Mouse (Mus musculus) liver, embryonic 16.5 days (tissue): ENCODE data around the gene Plppr1. TPM values are rescaled to one million over a fixed set of nuclear protein-coding genes. Genes with fewer than 3 reads are reported as not detected.
"Not testable (repeated sequence)": the region's sequence is repeated elsewhere in the genome, so short reads cannot be mapped to it uniquely, and the experiment has no call there.

Experiments
- ATAC-seq: fragments of 200-750 bp; cut with Nextera tagmentation; 2 replicates; pipeline ENCODE4 v1.8.0; 2017; ENCODE audit warnings: low read depth, mild to moderate bottlenecking, moderate number of reproducible peaks, moderate library complexity
- H3K27ac ChIP-seq: fragments of 300-500 bp; sonication (generic); 2 replicates; pipeline ENCODE4 v1.5.1; 2014; ENCODE audit warnings: mild to moderate bottlenecking, low read length
- H3K27me3 ChIP-seq: fragments of 300-500 bp; sonication (generic); 2 replicates; pipeline ENCODE4 v1.6.1; 2014; ENCODE audit warnings: low read depth, low read length, mixed read lengths; ENCODE audit not compliant: control insufficient read depth, insufficient read depth
- H3K36me3 ChIP-seq: fragments of 300-500 bp; sonication (generic); 2 replicates; pipeline ENCODE4 v1.6.1; 2014; ENCODE audit warnings: mild to moderate bottlenecking; ENCODE audit not compliant: control insufficient read depth, insufficient read depth
- H3K4me1 ChIP-seq: fragments of 300-500 bp; sonication (generic); 2 replicates; pipeline ENCODE4 v1.6.1; 2014; ENCODE audit warnings: low read depth, low read length, mixed read lengths; ENCODE audit not compliant: control insufficient read depth
- H3K4me2 ChIP-seq: fragments of 300-500 bp; sonication (generic); 2 replicates; pipeline ENCODE4 v1.6.1; 2014; ENCODE audit warnings: low read depth, low read length, mixed read lengths
- H3K4me3 ChIP-seq: fragments of 300-500 bp; sonication (generic); 2 replicates; pipeline ENCODE4 v1.5.1; 2014; ENCODE audit warnings: low read depth, mild to moderate bottlenecking, low read length
- H3K9ac ChIP-seq: fragments of 300-500 bp; sonication (generic); 2 replicates; pipeline ENCODE4 v1.6.1; 2014; ENCODE audit warnings: low read depth, low read length
- H3K9me3 ChIP-seq: fragments of 300-500 bp; sonication (generic); replicated peaks from 2 replicates; pipeline ENCODE4 v1.6.1; 2016; ENCODE audit warnings: low read length; ENCODE audit not compliant: control insufficient read depth
- WGBS: fragments of 180-500 bp; shearing (Covaris S2); extraction: QIAGEN DNeasy Blood & Tissue Kit; methylation state at CpG from one replicate; pipeline ENCODE4 v1.1.7; 2014; ENCODE audit not compliant: insufficient replicate concordance; 5-methylcytosine and 5-hydroxymethylcytosine counted together
- polyA plus RNA-seq: library from polyadenylated mRNA; unstranded; fragments of >200 nt; fragmentation: Nextera tagmentation; extraction: Ambion mirVana; gene quantifications from 2 replicates; pipeline ENCODE4 v1.2.1, GENCODE M21; 2015

Plppr1 gene
- polyA plus RNA-seq, 1 experiment from 2014 or later = 0.96 TPM

- Histone ChIP-seq H3K9me3 (no peaks in the 10 kb centered on the region), H3K9ac (no peak overlapping the region), H3K4me1 (no peaks in the 10 kb centered on the region), H3K36me3 (no peaks in the 10 kb centered on the region), H3K4me2 (no peak overlapping the region), H3K27ac (no peak overlapping the region), H3K27me3 (no peaks in the 10 kb centered on the region), H3K4me3 (no peak overlapping the region)
- WGBS = 81% methylated on average over 15 of the region's 15 CpGs
- ATAC-seq = peak; percentile 70
Observed at GRCm38 (mm10) chr4:49285340-49286196, 226.5 kb downstream of the Plppr1 start.

- peak; percentile 45; the same call in 1 of the 2 replicates for ATAC-seq
- Histone ChIP-seq H3K9me3 (no peaks in the 10 kb centered on the region), H3K36me3 (no peaks in the 10 kb centered on the region), H3K4me2 (no peak overlapping the region), H3K4me3 (no peak overlapping the region), H3K27me3 (no peaks in the 10 kb centered on the region), H3K9ac (no peak overlapping the region), H3K4me1 (no peaks in the 10 kb centered on the region), H3K27ac (no peak overlapping the region)
- 68% methylated on average over 4 of the region's 4 CpGs for WGBS
Observed at GRCm38 (mm10) chr4:49286197-49286492, 227.1 kb downstream of the Plppr1 start.

- Histone ChIP-seq H3K27ac (no peak overlapping the region), H3K4me3 (no peak overlapping the region), H3K27me3 (no peaks in the 10 kb centered on the region), H3K9me3 (no peaks in the 10 kb centered on the region), H3K4me2 (no peak overlapping the region), H3K9ac (no peak overlapping the region), H3K4me1 (no peaks in the 10 kb centered on the region), H3K36me3 (no peaks in the 10 kb centered on the region)
- WGBS = 41% methylated on average over 1 of the region's 1 CpGs
- ATAC-seq = no peak
Observed at GRCm38 (mm10) chr4:49296434-49296833, 237.4 kb downstream of the Plppr1 start.

- no peak overlapping the region for H3K4me3 ChIP-seq
- no peak overlapping the region for H3K27ac ChIP-seq
- H3K27me3 ChIP-seq = no peaks in the 10 kb centered on the region
- no peaks in the 10 kb centered on the region for H3K4me1 ChIP-seq
- no peak overlapping the region for H3K4me2 ChIP-seq
- H3K9ac ChIP-seq = no peak overlapping the region
- H3K36me3 ChIP-seq = no peaks in the 10 kb centered on the region
- H3K9me3 ChIP-seq = no peaks in the 10 kb centered on the region
- 23% methylated on average over 1 of the region's 1 CpGs for WGBS
- ATAC-seq = no peak
Observed at GRCm38 (mm10) chr4:49299576-49299975, 240.5 kb downstream of the Plppr1 start.

- H3K36me3 ChIP-seq = no peaks in the 10 kb centered on the region
Observed at GRCm38 (mm10) chr4:49321903-49322635, 263.0 kb downstream of the Plppr1 start.

GRCm38 (mm10) chr4:49337949-49338348 is 278.9 kb downstream of the Plppr1 start:
- WGBS = 53% methylated on average over 3 of the region's 4 CpGs
- not testable (repeated sequence) for H3K36me3 ChIP-seq, H3K27ac ChIP-seq, H3K4me1 ChIP-seq, H3K4me3 ChIP-seq, ATAC-seq, H3K9ac ChIP-seq, H3K27me3 ChIP-seq, H3K9me3 ChIP-seq, H3K4me2 ChIP-seq

More at GRCm38 (mm10) chr4:49321903-49322635, 263.0 kb downstream of the Plppr1 start:
- Histone ChIP-seq H3K9me3 (no peaks in the 10 kb centered on the region), H3K27ac (no peak overlapping the region), H3K4me1 (no peaks in the 10 kb centered on the region), H3K4me2 (no peak overlapping the region), H3K27me3 (no peaks in the 10 kb centered on the region), H3K4me3 (no peak overlapping the region), H3K9ac (no peak overlapping the region)
- ATAC-seq = no peak
- WGBS = 47% methylated on average over 6 of the region's 6 CpGs

- not testable (repeated sequence) for ATAC-seq, H3K9ac ChIP-seq, H3K4me1 ChIP-seq, H3K27me3 ChIP-seq, H3K36me3 ChIP-seq, H3K27ac ChIP-seq, H3K4me2 ChIP-seq, H3K4me3 ChIP-seq, H3K9me3 ChIP-seq
- WGBS = 36% methylated on average over 3 of the region's 3 CpGs
Observed at GRCm38 (mm10) chr4:49340091-49340490, 281.0 kb downstream of the Plppr1 start.

- not testable (repeated sequence) for H3K27me3 ChIP-seq, H3K9me3 ChIP-seq, ATAC-seq, H3K4me2 ChIP-seq, H3K36me3 ChIP-seq, H3K27ac ChIP-seq, H3K4me1 ChIP-seq, H3K4me3 ChIP-seq, H3K9ac ChIP-seq
- 53% methylated on average over 1 of the region's 1 CpGs for WGBS
Observed at GRCm38 (mm10) chr4:49348001-49348400, 288.9 kb downstream of the Plppr1 start.

GRCm38 (mm10) chr4:49348677-49349076 is 289.6 kb downstream of the Plppr1 start:
- no peak overlapping the region for H3K9ac ChIP-seq
- H3K36me3 ChIP-seq = no peaks in the 10 kb centered on the region
- H3K4me3 ChIP-seq = no peak overlapping the region
- no peak overlapping the region for H3K4me2 ChIP-seq
- no peaks in the 10 kb centered on the region for H3K9me3 ChIP-seq
- WGBS = 43% methylated on average over 2 of the region's 2 CpGs
- H3K4me1 ChIP-seq = no peaks in the 10 kb centered on the region
- no peaks in the 10 kb centered on the region for H3K27me3 ChIP-seq
- no peak for ATAC-seq
- no peak overlapping the region for H3K27ac ChIP-seq
